Mouse (Mus musculus) lung, postnatal 0 days (tissue): ENCODE measurements around the gene Thsd7a. TPM values are rescaled to one million over a fixed set of nuclear protein-coding genes. Genes with fewer than 3 reads are reported as not detected.

ENCODE experiments used
- ATAC-seq: fragments of 200-750 bp; cut with Nextera tagmentation; 2 replicates; pipeline ENCODE4 v1.8.0; 2017; ENCODE audit warnings: moderate library complexity
- DNase-seq: peaks from one replicate; pipeline ENCODE4 v3.0.0-alpha.2; 2016; ENCODE audit warnings: low spot score
- H3K27ac ChIP-seq: fragments of 300-500 bp; sonication (generic); 2 replicates; pipeline ENCODE4 v1.5.1; 2014; ENCODE audit warnings: antibody characterized with exemption, mild to moderate bottlenecking, low read length, mixed read lengths
- H3K27me3 ChIP-seq: fragments of 300-500 bp; sonication (generic); replicated peaks from 2 replicates; pipeline ENCODE4 v1.6.1; 2014; ENCODE audit warnings: low read length, mixed read lengths; ENCODE audit not compliant: insufficient read depth
- H3K36me3 ChIP-seq: fragments of 300-500 bp; sonication (generic); 2 replicates; pipeline ENCODE4 v1.6.1; 2014; ENCODE audit warnings: low read length, mixed read lengths; ENCODE audit not compliant: insufficient read depth
- H3K4me1 ChIP-seq: fragments of 300-500 bp; sonication (generic); 2 replicates; pipeline ENCODE4 v1.6.1; 2014; ENCODE audit warnings: antibody characterized with exemption, low read depth, low read length, mixed read lengths; ENCODE audit not compliant: insufficient read depth
- H3K4me2 ChIP-seq: fragments of 300-500 bp; sonication (generic); replicated peaks from 2 replicates; pipeline ENCODE4 v1.6.1; 2014; ENCODE audit warnings: low read depth, mild to moderate bottlenecking, low read length, moderate library complexity, mixed read lengths
- H3K4me3 ChIP-seq: fragments of 300-500 bp; sonication (generic); 2 replicates; pipeline ENCODE4 v1.5.1; 2014; ENCODE audit warnings: low read depth, low read length
- H3K9ac ChIP-seq: fragments of 300-500 bp; sonication (generic); replicated peaks from 2 replicates; pipeline ENCODE4 v1.6.1; 2014; ENCODE audit warnings: low read depth, mild to moderate bottlenecking
- H3K9me3 ChIP-seq: fragments of 300-500 bp; sonication (generic); 2 replicates; pipeline ENCODE4 v1.6.1; 2016; ENCODE audit warnings: low read length, mixed read lengths
- CTCF ChIP-seq: IDR thresholded peaks from 2 replicates; pipeline ENCODE4 v1.5.1; 2016; ENCODE audit warnings: antibody characterized with exemption, mild to moderate bottlenecking
- EP300 ChIP-seq: IDR thresholded peaks from 2 replicates; pipeline ENCODE4 v1.6.1; 2016; ENCODE audit warnings: antibody characterized with exemption, mild to moderate bottlenecking, control low read depth
- WGBS: fragments of 180-500 bp; shearing (Covaris S2); extraction: QIAGEN DNeasy Blood & Tissue Kit; methylation state at CpG from one replicate; pipeline ENCODE4 v1.1.7; 2014; 5-methylcytosine and 5-hydroxymethylcytosine counted together
- polyA plus RNA-seq: library from polyadenylated mRNA; unstranded; fragments of >200 nt; fragmentation: Nextera tagmentation; extraction: Ambion mirVana; gene quantifications from 2 replicates; pipeline ENCODE4 v1.2.1, GENCODE M21; 2015

Gene Thsd7a
- polyA plus RNA-seq, 1 experiment from 2014 or later = 2.8 TPM

- no peak overlapping the region for H3K27ac ChIP-seq
- H3K9ac ChIP-seq = no peak overlapping the region
- no peak overlapping the region for H3K4me3 ChIP-seq
- WGBS = 67% methylated on average over 2 of the region's 2 CpGs
- H3K4me2 ChIP-seq = no peak overlapping the region
- H3K4me1 ChIP-seq = no peaks in the 10 kb centered on the region
- no peaks in the 10 kb centered on the region for H3K9me3 ChIP-seq
- H3K27me3 ChIP-seq = no peaks in the 10 kb centered on the region
- no peaks in the 10 kb centered on the region for H3K36me3 ChIP-seq
- TF ChIP-seq EP300 = no peak
- TF ChIP-seq CTCF = no peak
- DNase-seq = no peak
- ATAC-seq = no peak
Measured at GRCm38 (mm10) chr6:12602927-12603326, 146.3 kb downstream of the Thsd7a start.

- Histone ChIP-seq H3K9ac (no peak overlapping the region), H3K27me3 (no peaks in the 10 kb centered on the region), H3K4me1 (no peaks in the 10 kb centered on the region), H3K4me2 (no peak overlapping the region), H3K36me3 (no peaks in the 10 kb centered on the region), H3K9me3 (no peaks in the 10 kb centered on the region), H3K27ac (no peak overlapping the region), H3K4me3 (no peak overlapping the region)
- no peak for ATAC-seq
- DNase-seq = no peak
- TF ChIP-seq CTCF (no peak), EP300 (no peak)
- WGBS = 80% methylated on average over 4 of the region's 4 CpGs
Measured at GRCm38 (mm10) chr6:12602161-12602560, 147.0 kb downstream of the Thsd7a start.

- DNase-seq = no peak
- Histone ChIP-seq H3K9me3 (no peaks in the 10 kb centered on the region), H3K36me3 (no peaks in the 10 kb centered on the region), H3K27ac (no peak overlapping the region), H3K4me2 (no peak overlapping the region), H3K9ac (no peak overlapping the region), H3K27me3 (no peaks in the 10 kb centered on the region), H3K4me1 (no peaks in the 10 kb centered on the region), H3K4me3 (no peak overlapping the region)
- ATAC-seq = no peak
- TF ChIP-seq CTCF = no peak
- TF ChIP-seq EP300 = no peak
- WGBS = 65% methylated on average over 4 of the region's 4 CpGs
Measured at GRCm38 (mm10) chr6:12584456-12584855, 164.8 kb downstream of the Thsd7a start.

- no peak for ATAC-seq
- TF ChIP-seq EP300 (no peak), CTCF (no peak)
- H3K27me3 ChIP-seq = no peaks in the 10 kb centered on the region
- H3K4me3 ChIP-seq = no peak overlapping the region
- no peak overlapping the region for H3K9ac ChIP-seq
- H3K9me3 ChIP-seq = no peaks in the 10 kb centered on the region
- DNase-seq = no peak
- H3K27ac ChIP-seq = no peak overlapping the region
- no peaks in the 10 kb centered on the region for H3K4me1 ChIP-seq
- WGBS = 46% methylated on average over 3 of the region's 3 CpGs
- H3K4me2 ChIP-seq = no peak overlapping the region
- no peaks in the 10 kb centered on the region for H3K36me3 ChIP-seq
Measured at GRCm38 (mm10) chr6:12581143-12581542, 168.1 kb downstream of the Thsd7a start.

GRCm38 (mm10) chr6:12575619-12576216, 173.5 kb downstream of the Thsd7a start:
- H3K27me3 ChIP-seq = no peaks in the 10 kb centered on the region
- ATAC-seq (no peak), DNase-seq (no peak)
- H3K36me3 ChIP-seq = no peaks in the 10 kb centered on the region
- no peak overlapping the region for H3K4me3 ChIP-seq
- H3K4me1 ChIP-seq = no peaks in the 10 kb centered on the region
- H3K27ac ChIP-seq = no peak overlapping the region
- TF ChIP-seq CTCF (no peak), EP300 (no peak)
- H3K9me3 ChIP-seq = no peaks in the 10 kb centered on the region
- 59% methylated on average over 6 of the region's 6 CpGs for WGBS
- no peak overlapping the region for H3K4me2 ChIP-seq
- H3K9ac ChIP-seq = no peak overlapping the region

GRCm38 (mm10) chr6:12572202-12572601, 177.0 kb downstream of the Thsd7a start:
- ATAC-seq (no peak), DNase-seq (no peak)
- H3K27me3 ChIP-seq = no peaks in the 10 kb centered on the region
- no peak overlapping the region for H3K4me3 ChIP-seq
- H3K4me1 ChIP-seq = no peaks in the 10 kb centered on the region
- H3K36me3 ChIP-seq = no peaks in the 10 kb centered on the region
- H3K9ac ChIP-seq = no peak overlapping the region
- H3K4me2 ChIP-seq = no peak overlapping the region
- 76% methylated on average over 5 of the region's 5 CpGs for WGBS
- no peak overlapping the region for H3K27ac ChIP-seq
- no peaks in the 10 kb centered on the region for H3K9me3 ChIP-seq
- TF ChIP-seq CTCF (no peak), EP300 (no peak)

- H3K4me2 ChIP-seq = no peak overlapping the region
- H3K4me3 ChIP-seq = no peak overlapping the region
- 59% methylated on average over 4 of the region's 4 CpGs for WGBS
- no peak overlapping the region for H3K9ac ChIP-seq
- H3K27me3 ChIP-seq = no peaks in the 10 kb centered on the region
- DNase-seq = no peak
- no peak for ATAC-seq
- no peaks in the 10 kb centered on the region for H3K36me3 ChIP-seq
- H3K4me1 ChIP-seq = no peaks in the 10 kb centered on the region
- H3K9me3 ChIP-seq = no peaks in the 10 kb centered on the region
- TF ChIP-seq CTCF (no peak), EP300 (no peak)
- H3K27ac ChIP-seq = no peak overlapping the region
Measured at GRCm38 (mm10) chr6:12565136-12565535, 184.1 kb downstream of the Thsd7a start.
